Mouse (Mus musculus) forebrain, postnatal 0 days (tissue): Measurements from ENCODE around the gene Madd. TPM values are rescaled to one million over a fixed set of nuclear protein-coding genes. Genes with fewer than 3 reads are reported as not detected.

ENCODE experiments used
- ATAC-seq: fragments of 200-750 bp; cut with Nextera tagmentation; 2 replicates; pipeline ENCODE4 v1.8.0; 2017; ENCODE audit warnings: mild to moderate bottlenecking, moderate library complexity
- DNase-seq: peaks from one replicate; pipeline ENCODE4 v3.0.0-alpha.2; 2015
- H3K27ac ChIP-seq: fragments of 300-500 bp; sonication (generic); 2 replicates; pipeline ENCODE4 v1.5.1; 2014; ENCODE audit warnings: low read depth, mild to moderate bottlenecking, antibody characterized with exemption, low read length, moderate library complexity, mixed read lengths
- H3K27me3 ChIP-seq: fragments of 300-500 bp; sonication (generic); 2 replicates; pipeline ENCODE4 v1.6.1; 2014; ENCODE audit warnings: mild to moderate bottlenecking, low read length, mixed read lengths; ENCODE audit not compliant: insufficient read depth
- H3K36me3 ChIP-seq: fragments of 300-500 bp; sonication (generic); 2 replicates; pipeline ENCODE4 v1.6.1; 2014; ENCODE audit warnings: mild to moderate bottlenecking, moderate library complexity; ENCODE audit not compliant: insufficient read depth
- H3K4me1 ChIP-seq: fragments of 300-500 bp; sonication (generic); 2 replicates; pipeline ENCODE4 v1.6.1; 2014; ENCODE audit warnings: antibody characterized with exemption; ENCODE audit not compliant: insufficient read depth
- H3K4me2 ChIP-seq: fragments of 300-500 bp; sonication (generic); 2 replicates; pipeline ENCODE4 v1.6.1; 2014; ENCODE audit warnings: low read depth, mild to moderate bottlenecking, moderate library complexity
- H3K4me3 ChIP-seq: fragments of 300-500 bp; sonication (generic); 2 replicates; pipeline ENCODE4 v1.5.1; 2014; ENCODE audit warnings: low read depth, low read length, mixed read lengths
- H3K9ac ChIP-seq: fragments of 300-500 bp; sonication (generic); 2 replicates; pipeline ENCODE4 v1.6.1; 2014; ENCODE audit warnings: mild to moderate bottlenecking
- H3K9me3 ChIP-seq: fragments of 300-500 bp; sonication (generic); 2 replicates; pipeline ENCODE4 v1.6.1; 2016; ENCODE audit warnings: low read length
- CTCF ChIP-seq: sonication (generic); IDR thresholded peaks from 2 replicates; pipeline ENCODE4 v1.5.1; 2016; ENCODE audit warnings: antibody characterized with exemption, control low read depth, low read depth
- WGBS: fragments of 180-500 bp; shearing (Covaris S2); extraction: QIAGEN DNeasy Blood & Tissue Kit; methylation state at CpG from one replicate; pipeline ENCODE4 v1.1.7; 2014; 5-methylcytosine and 5-hydroxymethylcytosine counted together
- polyA plus RNA-seq: library from polyadenylated mRNA; unstranded; fragments of >200 nt; fragmentation: Nextera tagmentation; extraction: Ambion mirVana; gene quantifications from 2 replicates; pipeline ENCODE4 v1.2.1, GENCODE M21; 2015
- total RNA-seq: library from RNA; depleted of rRNA; stranded (reverse); fragments of >200 nt; gene quantifications from 2 replicates; pipeline ENCODE4 v1.2.3, GENCODE M21; 2014

The Madd gene
- total and polyA plus RNA-seq, 2 experiments from 2014 or later, result 28.5 to 50.0 TPM

GRCm38 (mm10) chr2:91142920-91143319, 40.7 kb downstream of the Madd start:
- Histone ChIP-seq H3K4me3 (no peak overlapping the region), H3K4me1 (no peaks in the 10 kb centered on the region), H3K4me2 (no peak overlapping the region), H3K9me3 (no peaks in the 10 kb centered on the region), H3K36me3 (peaks cover 79% of the 10 kb centered on the region), H3K27ac (no peak overlapping the region), H3K27me3 (no peaks in the 10 kb centered on the region), H3K9ac (no peak overlapping the region)
- no peak for DNase-seq
- no peak for TF ChIP-seq CTCF
- 93% methylated on average over 6 of the region's 6 CpGs for WGBS
- ATAC-seq, result no peak

GRCm38 (mm10) chr2:91139764-91140163, 43.9 kb downstream of the Madd start:
- H3K36me3 ChIP-seq, result peaks cover 76% of the 10 kb centered on the region
- no peak for TF ChIP-seq CTCF
- no peak overlapping the region for H3K27ac ChIP-seq
- H3K4me1 ChIP-seq, result no peaks in the 10 kb centered on the region
- H3K4me2 ChIP-seq, result no peak overlapping the region
- no peak overlapping the region for H3K9ac ChIP-seq
- 66% methylated on average over 8 of the region's 8 CpGs for WGBS
- no peaks in the 10 kb centered on the region for H3K9me3 ChIP-seq
- ATAC-seq (no peak), DNase-seq (no peak)
- H3K4me3 ChIP-seq, result no peak overlapping the region
- H3K27me3 ChIP-seq, result no peaks in the 10 kb centered on the region

DNA sequence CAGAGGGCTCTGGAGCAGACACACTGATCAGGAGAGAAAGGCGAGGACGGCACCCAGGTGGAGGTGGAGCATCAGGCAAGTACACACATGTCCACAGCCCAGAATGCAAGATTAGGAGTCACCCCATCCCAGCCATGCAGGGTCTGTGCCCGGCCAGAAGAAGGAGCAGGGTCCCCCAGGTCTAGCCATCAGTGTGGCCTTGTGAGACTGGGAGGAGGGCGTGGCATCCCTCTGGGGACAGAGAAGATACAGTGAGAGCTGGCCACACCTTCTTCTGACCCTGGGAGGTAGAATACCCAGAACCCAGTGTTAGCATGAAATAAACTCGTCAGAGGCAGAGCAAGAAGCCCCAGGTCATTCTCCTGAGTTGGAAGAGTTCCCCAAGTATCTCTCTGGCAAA, 44.3 kb downstream of the Madd start:
- no peak overlapping the region for H3K9ac ChIP-seq

GRCm38 (mm10) chr2:91137481-91137880, 46.2 kb downstream of the Madd start:
- Histone ChIP-seq H3K4me2 (no peak overlapping the region), H3K9ac (no peak overlapping the region), H3K4me1 (no peaks in the 10 kb centered on the region), H3K36me3 (peaks cover 60% of the 10 kb centered on the region), H3K27ac (no peak overlapping the region), H3K9me3 (no peaks in the 10 kb centered on the region), H3K4me3 (no peak overlapping the region), H3K27me3 (no peaks in the 10 kb centered on the region)
- 87% methylated on average over 6 of the region's 6 CpGs for WGBS
- DNase-seq, result no peak
- TF ChIP-seq CTCF, result no peak
- ATAC-seq, result no peak

More for the DNA sequence above, 44.3 kb downstream of the Madd start:
- ATAC-seq, result no peak
- Histone ChIP-seq H3K27ac (no peak overlapping the region), H3K4me2 (no peak overlapping the region), H3K4me3 (no peak overlapping the region), H3K4me1 (no peaks in the 10 kb centered on the region), H3K27me3 (no peaks in the 10 kb centered on the region), H3K9me3 (no peaks in the 10 kb centered on the region), H3K36me3 (peaks cover 72% of the 10 kb centered on the region)
- no peak for TF ChIP-seq CTCF
- 75% methylated on average over 5 of the region's 5 CpGs for WGBS
- DNase-seq, result no peak

GRCm38 (mm10) chr2:91136513-91137412, 46.9 kb downstream of the Madd start:
- no peak for TF ChIP-seq CTCF
- ATAC-seq (0 out of 2 replicates have a peak, but pooled peaks have one; percentile 13), DNase-seq (no peak)
- Histone ChIP-seq H3K4me1 (no peaks in the 10 kb centered on the region), H3K9me3 (no peaks in the 10 kb centered on the region), H3K36me3 (peaks cover 54% of the 10 kb centered on the region), H3K9ac (no peak overlapping the region), H3K27me3 (no peaks in the 10 kb centered on the region), H3K4me3 (no peak overlapping the region), H3K27ac (no peak overlapping the region), H3K4me2 (no peak overlapping the region)
- 81% methylated on average over 11 of the region's 11 CpGs for WGBS

DNA sequence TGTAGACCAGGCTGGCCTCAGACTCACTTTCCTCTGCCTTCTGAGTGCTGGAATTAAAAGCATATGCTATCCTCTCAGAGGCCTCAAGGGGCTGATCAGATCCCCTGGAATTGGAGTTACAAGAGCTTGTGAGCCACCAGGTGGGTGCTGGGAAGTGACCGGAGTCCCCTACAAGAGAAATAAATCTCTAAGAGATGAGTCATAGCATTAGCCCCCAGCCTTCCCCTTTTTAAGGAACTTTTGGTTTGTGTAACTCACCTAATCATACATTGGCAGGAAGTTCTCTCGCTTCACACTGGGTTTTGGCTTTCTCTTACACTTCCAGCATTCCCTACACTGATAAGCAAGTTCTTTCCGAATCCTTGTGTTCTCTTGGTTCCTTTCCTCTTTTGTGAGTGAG, 51.6 kb downstream of the Madd start:
- Histone ChIP-seq H3K27ac (no peak overlapping the region), H3K4me1 (no peaks in the 10 kb centered on the region), H3K36me3 (peaks cover 9% of the 10 kb centered on the region; the same call in 1 of the 2 replicates), H3K4me3 (no peak overlapping the region), H3K4me2 (no peak overlapping the region), H3K27me3 (no peaks in the 10 kb centered on the region), H3K9me3 (no peaks in the 10 kb centered on the region), H3K9ac (no peak overlapping the region)
- TF ChIP-seq CTCF, result no peak
- no peak for DNase-seq
- ATAC-seq, result no peak
- WGBS, result 81% methylated on average over 3 of the region's 3 CpGs

DNA sequence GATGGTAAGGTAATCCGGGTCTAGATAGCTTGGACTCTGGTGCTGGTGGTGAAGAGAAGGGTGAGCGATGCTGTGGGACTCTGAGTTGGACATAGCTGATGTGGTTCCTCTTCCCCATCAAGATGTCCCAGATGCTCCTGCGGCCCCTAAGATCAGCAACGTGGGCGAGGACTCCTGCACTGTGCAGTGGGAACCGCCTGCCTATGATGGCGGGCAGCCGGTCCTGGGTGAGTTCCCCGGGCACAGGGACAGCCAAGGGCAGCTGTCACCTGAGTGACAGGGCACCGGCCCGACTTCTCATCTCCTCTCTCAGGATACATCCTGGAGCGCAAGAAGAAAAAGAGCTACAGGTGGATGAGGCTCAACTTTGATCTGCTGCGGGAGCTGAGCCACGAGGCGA, 52.4 kb downstream of the Madd start:
- Histone ChIP-seq H3K4me1 (no peaks in the 10 kb centered on the region), H3K27ac (no peak overlapping the region), H3K36me3 (0 out of 2 replicates have a peak, but pooled peaks cover 2% of the 10 kb centered on the region), H3K4me2 (no peak overlapping the region), H3K4me3 (no peak overlapping the region), H3K9me3 (no peaks in the 10 kb centered on the region), H3K9ac (no peak overlapping the region), H3K27me3 (no peaks in the 10 kb centered on the region)
- ATAC-seq, result no peak
- 93% methylated on average over 15 of the region's 15 CpGs for WGBS
- TF ChIP-seq CTCF, result no peak
- DNase-seq, result no peak
